Mouse (Mus musculus): ENCODE measurements around the gene Gps1.

DNA sequence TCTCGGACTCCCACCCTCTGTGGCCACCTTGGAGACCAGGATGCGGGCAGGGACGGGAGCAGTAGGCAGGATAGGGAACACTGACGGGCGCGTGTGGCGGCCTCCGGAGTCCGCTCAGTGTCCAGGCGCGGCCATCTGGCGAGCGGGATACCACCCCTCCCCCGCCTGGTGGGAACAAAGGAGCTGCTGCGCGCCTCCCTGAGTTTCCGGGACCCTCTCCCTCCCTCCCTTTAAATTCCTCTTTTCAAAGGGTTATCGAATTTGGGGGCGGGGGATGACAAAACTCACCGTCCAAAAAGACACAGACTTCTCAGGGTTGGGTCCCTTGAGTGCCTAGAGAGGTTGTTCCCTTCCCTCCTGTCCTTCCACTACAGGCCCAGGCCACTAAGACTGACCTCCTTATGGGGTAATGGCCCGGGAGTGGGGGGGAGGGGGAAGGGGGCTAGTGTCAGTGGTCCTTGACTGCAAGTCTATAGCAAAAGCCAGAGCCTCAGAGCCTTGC is 40.8 kb downstream of the Gps1 start:
- TF ChIP-seq CTCF (IDR thresholded peaks at IDR 0.05; ENCODE audit: low read depth) (no peak), EP300 (IDR thresholded peaks at IDR 0.05; ENCODE audit: low read depth) (no peak)

Data from liver, embryonic 14.5 days (tissue).